Mouse (Mus musculus): ENCODE results near the gene Banp. TPM values are rescaled to one million over a fixed set of nuclear protein-coding genes. Genes with fewer than 3 reads are reported as not detected.

Gene Banp
- polyA plus RNA-seq, 1 experiment from 2014 or later = 49.9 TPM

GRCm38 (mm10) chr8:121946351-121946750 is 3.2 kb upstream of the Banp start:
- Histone ChIP-seq H3K27ac (ENCODE audit: low read depth, low read length) (no peak overlapping the region), H3K4me1 (ENCODE audit: control insufficient read depth, insufficient read depth, low read depth, low read length) (peaks cover 21% of the 10 kb centered on the region), H3K9ac (ENCODE audit: low read depth, low read length) (no peak overlapping the region), H3K36me3 (ENCODE audit: control insufficient read depth, insufficient read depth, low read length) (no peaks in the 10 kb centered on the region), H3K4me3 (ENCODE audit: low read length) (no peak overlapping the region), H3K27me3 (replicated peaks; ENCODE audit: control insufficient read depth, insufficient read depth, low read length) (no peaks in the 10 kb centered on the region), H3K4me2 (ENCODE audit: low read length) (no peak overlapping the region), H3K9me3 (ENCODE audit: control insufficient read depth, low read length) (no peaks in the 10 kb centered on the region)
- no peak for ATAC-seq
- WGBS = 81% methylated on average over 7 of the region's 7 CpGs

GRCm38 (mm10) chr8:121947047-121947752 is 2.4 kb upstream of the Banp start:
- Histone ChIP-seq H3K4me1 (ENCODE audit: control insufficient read depth, insufficient read depth, low read depth, low read length) (peaks cover 29% of the 10 kb centered on the region), H3K9me3 (ENCODE audit: control insufficient read depth, low read length) (no peaks in the 10 kb centered on the region), H3K4me3 (ENCODE audit: low read length) (peak overlapping the region; percentile 39), H3K36me3 (ENCODE audit: control insufficient read depth, insufficient read depth, low read length) (no peaks in the 10 kb centered on the region), H3K4me2 (ENCODE audit: low read length) (peak overlapping the region; percentile 71), H3K9ac (ENCODE audit: low read depth, low read length) (peak overlapping the region; percentile 4; the same call in 1 of the 2 replicates), H3K27ac (ENCODE audit: low read depth, low read length) (peak overlapping the region; percentile 71; the same call in 1 of the 2 replicates), H3K27me3 (replicated peaks; ENCODE audit: control insufficient read depth, insufficient read depth, low read length) (no peaks in the 10 kb centered on the region)
- no peak for ATAC-seq
- WGBS = 28% methylated on average over 19 of the region's 19 CpGs

- under 1% methylated on average over 18 of the region's 18 CpGs for WGBS
- peak overlapping the region; percentile 71; the same call in 1 of the 2 replicates for H3K27ac ChIP-seq (ENCODE audit: low read depth, low read length)
- H3K27me3 ChIP-seq (replicated peaks; ENCODE audit: control insufficient read depth, insufficient read depth, low read length) = no peaks in the 10 kb centered on the region
- no peaks in the 10 kb centered on the region for H3K9me3 ChIP-seq (ENCODE audit: control insufficient read depth, low read length)
- peak; percentile 12; the same call in 1 of the 2 replicates for ATAC-seq
- peaks cover 35% of the 10 kb centered on the region for H3K4me1 ChIP-seq (ENCODE audit: control insufficient read depth, insufficient read depth, low read depth, low read length)
- peak overlapping the region; percentile 39 for H3K4me3 ChIP-seq (ENCODE audit: low read length)
- no peaks in the 10 kb centered on the region for H3K36me3 ChIP-seq (ENCODE audit: control insufficient read depth, insufficient read depth, low read length)
- peak overlapping the region; percentile 71 for H3K4me2 ChIP-seq (ENCODE audit: low read length)
- peak overlapping the region; percentile 57 for H3K9ac ChIP-seq (ENCODE audit: low read depth, low read length)
Measured at GRCm38 (mm10) chr8:121947753-121948141, 1.8 kb upstream of the Banp start.

- Histone ChIP-seq H3K9ac (ENCODE audit: low read depth, low read length) (peak overlapping the region; percentile 57), H3K9me3 (ENCODE audit: control insufficient read depth, low read length) (no peaks in the 10 kb centered on the region), H3K4me3 (ENCODE audit: low read length) (peak overlapping the region; percentile 39), H3K4me1 (ENCODE audit: control insufficient read depth, insufficient read depth, low read depth, low read length) (peaks cover 37% of the 10 kb centered on the region), H3K27ac (ENCODE audit: low read depth, low read length) (peak overlapping the region; percentile 55; the same call in 1 of the 2 replicates), H3K4me2 (ENCODE audit: low read length) (peak overlapping the region; percentile 71), H3K36me3 (ENCODE audit: control insufficient read depth, insufficient read depth, low read length) (no peaks in the 10 kb centered on the region), H3K27me3 (replicated peaks; ENCODE audit: control insufficient read depth, insufficient read depth, low read length) (no peaks in the 10 kb centered on the region)
- 59% methylated on average over 19 of the region's 19 CpGs for WGBS
- no peak for ATAC-seq
Measured at GRCm38 (mm10) chr8:121948321-121949145, 1.0 kb upstream of the Banp start.

GRCm38 (mm10) chr8:121949941-121950748 is 595 bp downstream of the Banp start:
- Histone ChIP-seq H3K9me3 (ENCODE audit: control insufficient read depth, low read length) (no peaks in the 10 kb centered on the region), H3K36me3 (ENCODE audit: control insufficient read depth, insufficient read depth, low read length) (no peaks in the 10 kb centered on the region; the same call in 1 of the 2 replicates), H3K4me2 (ENCODE audit: low read length) (peak overlapping the region; percentile 52), H3K27ac (ENCODE audit: low read depth, low read length) (peak overlapping the region; percentile 97), H3K4me3 (ENCODE audit: low read length) (peak overlapping the region; percentile 89), H3K27me3 (replicated peaks; ENCODE audit: control insufficient read depth, insufficient read depth, low read length) (no peaks in the 10 kb centered on the region), H3K9ac (ENCODE audit: low read depth, low read length) (peak overlapping the region; percentile 95), H3K4me1 (ENCODE audit: control insufficient read depth, insufficient read depth, low read depth, low read length) (peaks cover 37% of the 10 kb centered on the region)
- peak; percentile 97 for ATAC-seq
- WGBS = 0% methylated on average over 47 of the region's 66 CpGs

- peak overlapping the region; percentile 95 for H3K4me2 ChIP-seq (ENCODE audit: low read length)
Measured at GRCm38 (mm10) chr8:121950749-121951655, 1.5 kb downstream of the Banp start.

GRCm38 (mm10) chr8:121951656-121952009 is 2.1 kb downstream of the Banp start:
- H3K27me3 ChIP-seq (replicated peaks; ENCODE audit: control insufficient read depth, insufficient read depth, low read length) = no peaks in the 10 kb centered on the region

More at GRCm38 (mm10) chr8:121950749-121951655, 1.5 kb downstream of the Banp start:
- Histone ChIP-seq H3K27ac (ENCODE audit: low read depth, low read length) (peak overlapping the region; percentile 97), H3K9me3 (ENCODE audit: control insufficient read depth, low read length) (no peaks in the 10 kb centered on the region), H3K4me3 (ENCODE audit: low read length) (peak overlapping the region; percentile 89), H3K36me3 (ENCODE audit: control insufficient read depth, insufficient read depth, low read length) (peaks cover 4% of the 10 kb centered on the region; the same call in 1 of the 2 replicates), H3K4me1 (ENCODE audit: control insufficient read depth, insufficient read depth, low read depth, low read length) (peaks cover 37% of the 10 kb centered on the region), H3K9ac (ENCODE audit: low read depth, low read length) (peak overlapping the region; percentile 95), H3K27me3 (replicated peaks; ENCODE audit: control insufficient read depth, insufficient read depth, low read length) (no peaks in the 10 kb centered on the region)
- ATAC-seq = peak; percentile 1
- WGBS = under 1% methylated on average over 61 of the region's 97 CpGs

GRCm38 (mm10) chr8:121952122-121952521 is 2.6 kb downstream of the Banp start:
- Histone ChIP-seq H3K9ac (ENCODE audit: low read depth, low read length) (peak overlapping the region; percentile 11; the same call in 1 of the 2 replicates), H3K4me1 (ENCODE audit: control insufficient read depth, insufficient read depth, low read depth, low read length) (peaks cover 35% of the 10 kb centered on the region), H3K9me3 (ENCODE audit: control insufficient read depth, low read length) (no peaks in the 10 kb centered on the region), H3K4me2 (ENCODE audit: low read length) (peak overlapping the region; percentile 95), H3K27me3 (replicated peaks; ENCODE audit: control insufficient read depth, insufficient read depth, low read length) (no peaks in the 10 kb centered on the region), H3K4me3 (ENCODE audit: low read length) (no peak overlapping the region), H3K36me3 (ENCODE audit: control insufficient read depth, insufficient read depth, low read length) (peaks cover 4% of the 10 kb centered on the region; the same call in 1 of the 2 replicates), H3K27ac (ENCODE audit: low read depth, low read length) (no peak overlapping the region)
- no peak for ATAC-seq

More at GRCm38 (mm10) chr8:121951656-121952009, 2.1 kb downstream of the Banp start:
- H3K4me2 ChIP-seq (ENCODE audit: low read length) = peak overlapping the region; percentile 95
- H3K36me3 ChIP-seq (ENCODE audit: control insufficient read depth, insufficient read depth, low read length) = peaks cover 4% of the 10 kb centered on the region; the same call in 1 of the 2 replicates
- peak overlapping the region; percentile 97 for H3K27ac ChIP-seq (ENCODE audit: low read depth, low read length)
- peak overlapping the region; percentile 95 for H3K9ac ChIP-seq (ENCODE audit: low read depth, low read length)
- 33% methylated on average over 7 of the region's 7 CpGs for WGBS
- no peak for ATAC-seq
- no peaks in the 10 kb centered on the region for H3K9me3 ChIP-seq (ENCODE audit: control insufficient read depth, low read length)
- peak overlapping the region; percentile 89 for H3K4me3 ChIP-seq (ENCODE audit: low read length)
- peaks cover 37% of the 10 kb centered on the region for H3K4me1 ChIP-seq (ENCODE audit: control insufficient read depth, insufficient read depth, low read depth, low read length)

Measured in hindbrain, embryonic 16.5 days (tissue).